Mouse (Mus musculus): Measurements from ENCODE around the gene Cux2. TPM values are rescaled to one million over a fixed set of nuclear protein-coding genes. Genes with fewer than 3 reads are reported as not detected.

Cux2 gene
- polyA plus RNA-seq, 1 experiment from 2014 or later, result 1.6 TPM

- in situ Hi-C loops (cut with MboI; ENCODE audit: low pct_unique_long_range_greater_than_20kb), result no loop called here
- TF ChIP-seq CTCF (IDR thresholded peaks at IDR 0.05), result no peak
- ChIA-PET POLR2A (interaction anchor here (0.6 to 7.0 kb wide), 2 partner anchors 13 to 394 kb away, joined by 8 to 61 read pairs; no protein-coding TSS in a partner anchor), CTCF (interaction anchor here (1.8 to 2.8 kb wide), 3 partner anchors 10 to 18 kb away, joined by 3 to 8 read pairs (median 6); no protein-coding TSS in a partner anchor)
- H3K27me3 ChIP-seq, result no peaks in the 10 kb centered on the region
- DNase-seq (ENCODE audit: low read depth, low spot score), result no peak
- no peak for ATAC-seq
Measured at GRCm38 (mm10) chr5:121832376-121833155, 217.3 kb downstream of the Cux2 start.

GRCm38 (mm10) chr5:121831002-121831601, 218.8 kb downstream of the Cux2 start:
- DNase-seq (ENCODE audit: low read depth, low spot score) (no peak), ATAC-seq (no peak)
- CTCF ChIA-PET, result interaction anchor here (0.8 to 1.8 kb wide), 2 partner anchors 11 to 16 kb away, joined by 3 read pairs; no protein-coding TSS in a partner anchor
- POLR2A ChIA-PET, result interaction anchor here (0.6 kb wide), 1 partner anchor 13 kb away, joined by 3 read pairs; no protein-coding TSS in a partner anchor
- in situ Hi-C loops (cut with MboI; ENCODE audit: low pct_unique_long_range_greater_than_20kb), result no loop called here
- H3K27me3 ChIP-seq, result no peaks in the 10 kb centered on the region
- TF ChIP-seq CTCF (IDR thresholded peaks at IDR 0.05), result no peak

GRCm38 (mm10) chr5:121828491-121829432, 221.1 kb downstream of the Cux2 start:
- no peak for TF ChIP-seq CTCF (IDR thresholded peaks at IDR 0.05)
- in situ Hi-C loops (cut with MboI; ENCODE audit: low pct_unique_long_range_greater_than_20kb), result no loop called here
- H3K27me3 ChIP-seq, result no peaks in the 10 kb centered on the region
- ATAC-seq (no peak), DNase-seq (ENCODE audit: low read depth, low spot score) (no peak)
- ChIA-PET POLR2A (interaction anchor here (1.0 kb wide), 1 partner anchor 12 kb away, joined by 3 read pairs; no protein-coding TSS in a partner anchor), CTCF (interaction anchor here (0.9 to 1.4 kb wide), 2 partner anchors 14 kb away, joined by 3 to 7 read pairs; no protein-coding TSS in a partner anchor)

- ATAC-seq (no peak), DNase-seq (ENCODE audit: low read depth, low spot score) (no peak)
- in situ Hi-C loops (cut with MboI; ENCODE audit: low pct_unique_long_range_greater_than_20kb), result no loop called here
- H3K27me3 ChIP-seq, result no peaks in the 10 kb centered on the region
- no peak for TF ChIP-seq CTCF (IDR thresholded peaks at IDR 0.05)
- CTCF ChIA-PET, result interaction anchor here (0.9 to 2.7 kb wide), 3 partner anchors 9 to 15 kb away, joined by 3 to 10 read pairs (median 7); no protein-coding TSS in a partner anchor
- POLR2A ChIA-PET, result no interaction called here
Measured at GRCm38 (mm10) chr5:121827876-121828275, 222.0 kb downstream of the Cux2 start.

DNA sequence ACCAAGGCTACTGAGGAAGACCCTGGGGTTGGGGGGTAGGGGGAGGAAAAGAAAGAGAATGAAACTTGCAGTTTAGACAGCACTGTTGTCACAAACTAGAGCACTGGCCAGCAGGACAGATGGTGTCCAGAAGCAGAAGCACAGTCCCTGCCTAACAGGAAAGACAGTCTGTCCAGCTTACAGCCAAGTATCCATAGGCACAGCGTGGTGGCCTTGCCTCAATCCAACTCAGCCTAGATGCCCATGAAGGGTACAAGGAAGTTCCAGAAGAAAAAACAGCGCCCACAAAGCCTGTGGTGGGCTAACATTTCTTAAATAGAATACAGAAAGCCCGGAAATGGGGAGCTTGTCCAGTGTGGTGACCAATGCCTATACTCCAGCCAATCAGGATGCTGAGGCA, 224.3 kb downstream of the Cux2 start:
- POLR2A ChIA-PET, result interaction anchor here (0.5 to 1.9 kb wide), 4 partner anchors 8 to 45 kb away, joined by 4 to 6 read pairs (median 4); no protein-coding TSS in a partner anchor
- in situ Hi-C loops (cut with MboI; ENCODE audit: low pct_unique_long_range_greater_than_20kb), result no loop called here
- no peaks in the 10 kb centered on the region for H3K27me3 ChIP-seq
- CTCF ChIA-PET, result interaction anchor here (0.9 to 2.7 kb wide), 4 partner anchors 9 to 11 kb away, joined by 3 to 10 read pairs (median 6); partner anchors contain the start of gene Sh2b3
- DNase-seq (ENCODE audit: low read depth, low spot score) (no peak), ATAC-seq (no peak)
- no peak for TF ChIP-seq CTCF (IDR thresholded peaks at IDR 0.05)

DNA sequence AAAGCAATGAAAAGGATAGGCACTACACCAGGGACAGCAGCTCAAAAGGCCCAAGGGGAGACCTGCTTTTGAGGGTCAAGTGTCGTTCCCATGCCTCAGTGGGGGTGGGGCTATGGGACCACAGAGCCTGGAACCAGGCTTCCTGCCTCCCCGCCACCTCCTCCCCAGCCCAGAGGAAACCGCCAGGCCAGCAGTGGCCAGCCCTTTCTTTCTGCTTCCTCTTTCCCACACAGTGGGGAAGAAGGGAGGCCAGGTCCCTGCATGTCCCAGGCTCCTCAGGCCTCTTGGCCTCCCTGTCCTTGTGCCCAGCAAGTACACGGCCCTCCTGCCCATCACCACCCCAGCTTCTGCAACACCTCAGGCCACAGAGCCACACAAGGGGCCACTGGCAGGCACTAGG, 225.8 kb downstream of the Cux2 start:
- DNase-seq (ENCODE audit: low read depth, low spot score), result no peak

DNA sequence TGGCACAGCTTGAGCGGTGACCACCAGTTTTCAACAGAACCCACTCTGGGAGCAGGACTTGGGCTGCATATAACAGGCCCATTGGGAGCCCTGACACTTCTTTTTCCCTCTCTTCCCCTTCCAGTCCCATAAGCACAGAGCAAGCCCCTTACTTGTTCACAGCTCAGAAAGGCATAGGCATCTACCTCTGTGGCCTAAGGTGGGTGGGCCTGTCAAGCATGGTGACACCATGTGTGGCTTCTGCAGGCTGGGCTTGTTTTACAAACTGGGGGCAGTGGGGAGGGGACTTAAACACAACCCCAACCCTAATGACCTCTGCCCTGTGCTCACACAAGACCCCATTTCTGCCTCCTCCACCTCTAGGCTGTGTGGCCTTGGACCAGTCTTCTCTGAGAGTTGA, 226.2 kb downstream of the Cux2 start:
- ChIA-PET POLR2A (interaction anchor here (8.4 kb wide), 1 partner anchor 12 kb away, joined by 61 read pairs; the partner anchor contains the start of gene Sh2b3), CTCF (interaction anchor here (1.5 kb wide), 1 partner anchor 9 kb away, joined by 4 read pairs; no protein-coding TSS in a partner anchor)
- H3K27me3 ChIP-seq, result no peaks in the 10 kb centered on the region
- no peak for ATAC-seq
- in situ Hi-C loops (cut with MboI; ENCODE audit: low pct_unique_long_range_greater_than_20kb), result no loop called here
- no peak for TF ChIP-seq CTCF (IDR thresholded peaks at IDR 0.05)
- no peak for DNase-seq (ENCODE audit: low read depth, low spot score)

More for the DNA sequence above, 225.8 kb downstream of the Cux2 start:
- ATAC-seq, result no peak
- POLR2A ChIA-PET, result interaction anchor here (8.4 kb wide), 1 partner anchor 11 kb away, joined by 61 read pairs; the partner anchor contains the start of gene Sh2b3
- no peaks in the 10 kb centered on the region for H3K27me3 ChIP-seq
- in situ Hi-C loops (cut with MboI; ENCODE audit: low pct_unique_long_range_greater_than_20kb), result no loop called here
- CTCF ChIA-PET, result interaction anchor here (1.5 to 1.7 kb wide), 2 partner anchors 9 to 10 kb away, joined by 4 to 6 read pairs; no protein-coding TSS in a partner anchor
- TF ChIP-seq CTCF (IDR thresholded peaks at IDR 0.05), result no peak

DNA sequence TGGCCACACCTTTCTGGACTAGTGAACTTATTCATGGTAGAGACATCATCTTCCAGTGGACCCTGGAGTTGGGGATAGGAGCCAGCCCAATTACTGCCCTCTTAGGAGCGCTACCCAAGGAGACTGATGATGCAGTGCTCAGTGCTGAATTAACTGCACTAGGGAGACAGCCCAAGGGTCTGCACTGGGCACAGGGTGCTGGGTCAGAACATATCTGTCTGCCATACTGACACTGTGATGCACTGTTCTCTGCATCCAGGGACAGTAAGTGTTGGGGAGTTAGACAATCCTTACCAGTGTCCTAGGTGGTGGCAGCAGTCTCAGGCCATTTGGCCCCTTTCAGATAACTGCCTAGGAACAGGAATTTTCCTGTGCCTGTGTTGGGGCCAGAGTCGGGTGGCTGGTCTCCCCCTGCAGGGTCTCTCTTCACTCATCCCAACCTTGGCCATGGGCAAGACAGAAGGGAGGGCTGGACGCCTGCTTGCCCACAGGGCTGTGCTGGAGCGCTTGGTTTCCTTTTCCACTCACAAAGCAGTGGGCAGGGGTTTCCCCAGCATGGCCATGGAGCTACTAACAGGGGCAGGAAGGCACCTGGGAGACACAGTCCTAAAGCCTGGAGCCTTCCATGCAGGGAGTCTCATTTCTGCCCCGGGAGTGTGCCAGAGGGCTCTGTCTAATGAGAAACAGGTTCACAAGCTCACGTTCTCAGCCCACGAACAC, 227.0 kb downstream of the Cux2 start:
- CTCF ChIA-PET, result interaction anchor here (1.0 to 1.5 kb wide), 2 partner anchors 8 to 27 kb away, joined by 3 to 4 read pairs; no protein-coding TSS in a partner anchor
- no peak for ATAC-seq
- TF ChIP-seq CTCF (IDR thresholded peaks at IDR 0.05), result no peak
- no peak for DNase-seq (ENCODE audit: low read depth, low spot score)
- H3K27me3 ChIP-seq, result no peaks in the 10 kb centered on the region
- in situ Hi-C loops (cut with MboI; ENCODE audit: low pct_unique_long_range_greater_than_20kb), result no loop called here
- POLR2A ChIA-PET, result interaction anchor here (8.4 kb wide), 1 partner anchor 12 kb away, joined by 61 read pairs; the partner anchor contains the start of gene Sh2b3

DNA sequence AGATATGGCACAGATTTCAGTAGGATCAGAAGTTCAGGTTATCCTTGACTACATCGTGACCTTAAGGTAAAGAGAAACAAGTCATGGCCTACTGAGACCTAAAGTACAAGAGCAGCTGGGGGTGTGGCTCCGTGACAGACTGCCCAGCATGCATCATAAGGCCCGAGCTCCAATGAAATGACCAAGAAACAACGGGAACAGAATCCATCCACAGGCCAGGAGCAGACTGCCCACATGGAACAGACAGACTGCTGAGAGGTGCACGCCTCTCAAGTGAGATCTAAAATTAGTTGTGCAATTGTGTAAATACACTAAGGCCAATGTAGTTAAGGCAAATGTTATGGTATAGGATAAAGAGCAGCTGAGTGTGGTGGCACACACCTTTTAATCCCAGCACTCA, 228.3 kb downstream of the Cux2 start:
- ATAC-seq (no peak), DNase-seq (ENCODE audit: low read depth, low spot score) (no peak)
- in situ Hi-C loops (cut with MboI; ENCODE audit: low pct_unique_long_range_greater_than_20kb), result no loop called here
- H3K27me3 ChIP-seq, result no peaks in the 10 kb centered on the region
- no peak for TF ChIP-seq CTCF (IDR thresholded peaks at IDR 0.05)
- ChIA-PET CTCF (interaction anchor here (0.7 to 2.2 kb wide), 3 partner anchors 10 to 16 kb away, joined by 3 to 6 read pairs (median 3); partner anchors contain the start of gene Sh2b3), POLR2A (interaction anchor here (8.4 kb wide), 1 partner anchor 14 kb away, joined by 61 read pairs; the partner anchor contains the start of gene Sh2b3)
